7 mouse cellular contexts compared by ENCODE assay signal in genomic region chr19:44295251-44295650, GRCm38 (mm10). TPM values are rescaled to one million over a fixed set of nuclear protein-coding genes. Genes with fewer than 3 reads are reported as not detected.
DNase-seq lines count a peak whose midpoint lies in the region; ATAC-seq and TF ChIP-seq lines count a peak whose summit lies in the region.

No protein-coding gene starts in this region.

- TF ChIP-seq POLR2A in cerebellum, adult 2 months (IDR thresholded peaks at IDR 0.05; ENCODE audit: borderline replicate concordance, insufficient read depth, low read length) = no peak
- no peak for TF ChIP-seq POLR2A in limb, embryonic 14.5 days (IDR thresholded peaks at IDR 0.05; ENCODE audit: borderline replicate concordance, extremely low read depth, insufficient read depth, insufficient read length)
- TF ChIP-seq POLR2A in myocyte (IDR thresholded peaks at IDR 0.05; ENCODE audit: insufficient read length, low read depth) = no peak

- peaks cover 32% of the 10 kb centered on the region for H3K4me1 ChIP-seq in cerebellum, adult 2 months (ENCODE audit: control insufficient read depth, insufficient read depth, low read length)
- H3K4me1 ChIP-seq in heart, embryonic 11.5 days (ENCODE audit: control insufficient read depth, insufficient read depth, low read length) = peaks cover 61% of the 10 kb centered on the region
- peaks cover 47% of the 10 kb centered on the region for H3K4me1 ChIP-seq in limb, embryonic 14.5 days (ENCODE audit: control insufficient read depth, insufficient read depth, low read length)

- TF ChIP-seq CTCF in cerebellum, adult 2 months (IDR thresholded peaks at IDR 0.05; ENCODE audit: borderline replicate concordance, insufficient read depth, low read depth, low read length) = no peak

- peak overlapping the region; percentile 66 for H3ac ChIP-seq in myocyte (ENCODE audit: control insufficient read depth, insufficient read length)

- H3K27me3 ChIP-seq in cerebellum, adult 2 months (ENCODE audit: control insufficient read depth, insufficient read depth, low read length) = no peaks in the 10 kb centered on the region
- H3K27me3 ChIP-seq in heart, embryonic 11.5 days (ENCODE audit: control insufficient read depth, insufficient read depth, low read length) = no peaks in the 10 kb centered on the region
- no peaks in the 10 kb centered on the region for H3K27me3 ChIP-seq in limb, embryonic 14.5 days (ENCODE audit: control insufficient read depth, insufficient read depth, low read length)
- H3K27me3 ChIP-seq in myocyte (ENCODE audit: control insufficient read depth, insufficient read depth, insufficient read length) = no peaks in the 10 kb centered on the region

- H3K9ac ChIP-seq in heart, embryonic 11.5 days (ENCODE audit: low read depth, low read length) = peak overlapping the region; percentile 65
- H3K9ac ChIP-seq in limb, embryonic 14.5 days (ENCODE audit: low read depth, low read length, severe bottlenecking) = peak overlapping the region; percentile 86

- H3K27ac ChIP-seq in cerebellum, adult 2 months (ENCODE audit: insufficient read depth, low read length) = peak overlapping the region; percentile 37; the same call in 1 of the 2 replicates
- H3K27ac ChIP-seq in heart, embryonic 11.5 days (ENCODE audit: low read depth, low read length) = no peak overlapping the region
- no peak overlapping the region for H3K27ac ChIP-seq in limb, embryonic 14.5 days (replicated peaks; ENCODE audit: low read depth, low read length)

- H3K9me3 ChIP-seq in heart, embryonic 11.5 days (replicated peaks; ENCODE audit: control insufficient read depth, low read length) = no peaks in the 10 kb centered on the region
- H3K9me3 ChIP-seq in limb, embryonic 14.5 days (ENCODE audit: control insufficient read depth, low read length) = no peaks in the 10 kb centered on the region

- H3K79me2 ChIP-seq in myocyte (ENCODE audit: control insufficient read depth, insufficient read depth) = peaks cover 64% of the 10 kb centered on the region

- peaks cover 29% of the 10 kb centered on the region for H3K36me3 ChIP-seq in heart, embryonic 11.5 days (ENCODE audit: control insufficient read depth, insufficient read depth, low read length)
- peaks cover 52% of the 10 kb centered on the region for H3K36me3 ChIP-seq in limb, embryonic 14.5 days (ENCODE audit: control insufficient read depth, insufficient read depth, low read length)
- H3K36me3 ChIP-seq in myocyte (ENCODE audit: control insufficient read depth, insufficient read depth) = peaks cover 52% of the 10 kb centered on the region

- 0% methylated on average over 3 of the region's 3 CpGs for WGBS in cerebellum, adult 2 months
- 15% methylated on average over 3 of the region's 3 CpGs for WGBS in heart, embryonic 11.5 days (ENCODE audit: insufficient replicate concordance)
- 4% methylated on average over 3 of the region's 3 CpGs for WGBS in limb, embryonic 14.5 days

- H3K4me2 ChIP-seq in heart, embryonic 11.5 days = peak overlapping the region; percentile 97
- peak overlapping the region; percentile 96 for H3K4me2 ChIP-seq in limb, embryonic 14.5 days (replicated peaks; ENCODE audit: low read depth, low read length, severe bottlenecking)
- H3K4me2 ChIP-seq in myocyte (ENCODE audit: low read depth) = peak overlapping the region; percentile 99

- ATAC-seq in heart, embryonic 11.5 days (replicated peaks; ENCODE audit: insufficient number of reproducible peaks, low FRiP score, low TSS enrichment) = no peak
- no peak for ATAC-seq in limb, embryonic 14.5 days (ENCODE audit: low FRiP score, low read depth)

- peak overlapping the region; percentile 93 for H3K4me3 ChIP-seq in cerebellum, adult 2 months (replicated peaks; ENCODE audit: insufficient read depth, low read depth, low read length)
- H3K4me3 ChIP-seq in heart, embryonic 11.5 days (ENCODE audit: low read depth, low read length) = peak overlapping the region; percentile 81
- H3K4me3 ChIP-seq in limb, embryonic 14.5 days (replicated peaks; ENCODE audit: low read length) = peak overlapping the region; percentile 92
- peak overlapping the region; percentile 100 for H3K4me3 ChIP-seq in myocyte

- peak; percentile 49 to 52 for DNase-seq in urinary bladder, postnatal 36 days (ENCODE audit: low spot score in 2 of 2)
- DNase-seq in urinary bladder, postnatal 4 days (ENCODE audit: low spot score in 2 of 2) = no peak
- peak; percentile 68 to 78 for DNase-seq in cerebellum, adult 2 months
- peak; percentile 47 for DNase-seq in limb, embryonic 14.5 days (ENCODE audit: low spot score)
- DNase-seq in B cell, adult 2 months = no peak

TF ChIP-seq in myocyte, 11 proteins besides CTCF, POLR2A, EP300 and RAD21:
- TF ChIP-seq MYOG (IDR thresholded peaks at IDR 0.05; ENCODE audit: control insufficient read depth in 1 of 3, insufficient read depth in 1 of 3, insufficient read length in 2 of 3, low read depth in 2 of 3) (peak in 1 of 3 experiments; percentile 33), CEBPB (IDR thresholded peaks at IDR 0.05; ENCODE audit: insufficient read depth, poor library complexity, severe bottlenecking) (no peak), TCF12 (IDR thresholded peaks at IDR 0.05; ENCODE audit: insufficient read depth, poor library complexity, severe bottlenecking) (no peak), MAX (IDR thresholded peaks at IDR 0.05; ENCODE audit: low read depth) (no peak), SRF (IDR thresholded peaks at IDR 0.05; ENCODE audit: control insufficient read depth, insufficient read length, low read depth) (no peak), USF1 (IDR thresholded peaks at IDR 0.05; ENCODE audit: low read depth) (no peak), REST (IDR thresholded peaks at IDR 0.05; ENCODE audit: insufficient read depth, insufficient read length) (no peak), TCF3 (IDR thresholded peaks at IDR 0.05; ENCODE audit: insufficient read length, low read depth) (no peak), POLR2AphosphoS2 (IDR thresholded peaks at IDR 0.05; ENCODE audit: insufficient read length, low read depth) (peak; percentile 73), MYOD1 (IDR thresholded peaks at IDR 0.05; ENCODE audit: control insufficient read depth in 1 of 3, insufficient read length in 2 of 3, low read depth in 2 of 3) (peak in 2 of 3 experiments; percentile 12 to 55), E2F4 (IDR thresholded peaks at IDR 0.05; ENCODE audit: insufficient read depth) (no peak)

RNA-seq across cellular contexts. Expression of gene Scd2, which starts 1.8 kb away (rescaled TPM):
- 695 and 743 TPM in 2 replicates for polyA plus RNA-seq in cerebellum, adult 2 months (2012; rRNA removed)
- polyA plus RNA-seq in heart, embryonic 11.5 days (2014; fragmentation: Nextera tagmentation; extraction: Ambion mirVana) = 150 and 188 TPM in 2 replicates
- 274 and 383 TPM in 2 replicates for polyA plus RNA-seq in limb, embryonic 14.5 days (2012; rRNA removed)
- 216 and 218 TPM in 2 replicates for polyA plus RNA-seq in limb, embryonic 14.5 days (2014; fragmentation: Nextera tagmentation; extraction: Ambion mirVana)
- 868 TPM for polyA plus RNA-seq in myocyte (2012; fragmentation: generic; extraction: Trizol)

RNA-seq across cellular contexts. Expression of gene Scd4, which starts 37.6 kb away (rescaled TPM):
- 0.18 and 0.22 TPM in 2 replicates for polyA plus RNA-seq in cerebellum, adult 2 months (2012; rRNA removed)
- 0.11 and 0.18 TPM in 2 replicates for polyA plus RNA-seq in heart, embryonic 11.5 days (2014; fragmentation: Nextera tagmentation; extraction: Ambion mirVana)
- polyA plus RNA-seq in limb, embryonic 14.5 days (2012; rRNA removed) = 0.76 and 0.80 TPM in 2 replicates
- polyA plus RNA-seq in limb, embryonic 14.5 days (2014; fragmentation: Nextera tagmentation; extraction: Ambion mirVana) = 0.12 and 0.35 TPM in 2 replicates
- 0.16 TPM for polyA plus RNA-seq in myocyte (2012; fragmentation: generic; extraction: Trizol)

Comparison
In these comparisons a context has a peak if more than half of its experiments do, and no peak if none do; other contexts are left out.
1. DNase-seq: peak in urinary bladder, postnatal 36 days (2 of 2), cerebellum, adult 2 months (2 of 2) and limb, embryonic 14.5 days (single experiment); none in urinary bladder, postnatal 4 days (0 of 2) and B cell, adult 2 months (0 of 2).
2. Peak in every context shown above with its lines, with median percentiles within 50 percentile points of each other: H3K4me3 ChIP-seq and H3K4me2 ChIP-seq.